Mouse (Mus musculus) C2C12 (cell line): ENCODE results near the gene Meaf6.

Experiments
- CTCF ChIP-seq: IDR thresholded peaks from one replicate; pipeline ENCODE4 v1.5.1; 2011; ENCODE audit not compliant: control insufficient read depth, insufficient read depth, insufficient read length
- FOSL1 ChIP-seq: IDR thresholded peaks from one replicate; pipeline ENCODE4 v1.8.0; 2011; ENCODE audit warnings: mild to moderate bottlenecking, low read length; ENCODE audit not compliant: poor library complexity, insufficient read depth, severe bottlenecking
- MAX ChIP-seq: IDR thresholded peaks from one replicate; pipeline ENCODE4 v1.6.1; 2011; ENCODE audit warnings: mild to moderate bottlenecking, control low read depth
- MYOG ChIP-seq: IDR thresholded peaks from one replicate; pipeline ENCODE4 v1.6.1; 2011; ENCODE audit not compliant: control insufficient read depth, insufficient read length; ENCODE audit errors: extremely low read depth
- USF1 ChIP-seq: IDR thresholded peaks from one replicate; pipeline ENCODE4 v1.6.1; 2011; ENCODE audit warnings: low read depth, mild to moderate bottlenecking, control low read depth, moderate library complexity

DNA sequence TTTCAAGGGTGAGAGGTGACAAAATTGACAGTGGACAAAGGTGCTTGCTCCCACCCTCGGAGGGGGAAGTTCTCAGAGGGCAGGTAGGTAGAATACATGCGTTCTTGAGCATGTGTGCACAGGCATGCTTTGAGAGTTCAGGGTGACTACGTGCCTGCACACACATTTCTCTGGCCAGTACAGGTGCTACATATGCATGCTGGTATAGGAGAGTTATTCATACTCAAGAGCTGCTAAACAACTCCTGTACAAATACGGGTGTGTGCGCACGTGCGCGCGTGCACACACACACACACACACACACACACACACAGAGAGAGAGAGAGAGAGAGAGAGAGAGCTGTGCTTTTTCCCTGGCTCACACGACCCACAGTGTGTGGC is 76.0 kb downstream of the Meaf6 start:
- no peak for TF ChIP-seq CTCF
- no peak for TF ChIP-seq USF1
- no peak for TF ChIP-seq MYOG
- no peak for TF ChIP-seq MAX
- no peak for TF ChIP-seq FOSL1
